Mouse (Mus musculus) Patski (cell line): ENCODE measurements around the gene Ubtd1. TPM values are rescaled to one million over a fixed set of nuclear protein-coding genes. Genes with fewer than 3 reads are reported as not detected.

ENCODE experiments used
- ATAC-seq: fragments of 100-300 bp; one replicate; pipeline ENCODE4 v1.8.0; 2021
- CTCF ChIA-PET: fragments of 350-600 bp; sonication (Branson Sonifier 250); formaldehyde crosslinking; loops from one replicate; lab custom pipeline; 2022; ENCODE audit warnings: inconsistent platforms; lab: Charles Lee
- POLR2A ChIA-PET: fragments of 350-600 bp; sonication (Branson Sonifier 250); formaldehyde crosslinking; loops from one replicate; lab custom pipeline; 2022; ENCODE audit warnings: antibody characterized with exemption, inconsistent platforms; lab: Charles Lee
- DNase-seq: peaks from one replicate; pipeline ENCODE4 v3.0.0-alpha.2; 2011; ENCODE audit warnings: low read depth, low spot score
- H3K27me3 ChIP-seq: fragments of 371-371 bp; one replicate; pipeline ENCODE4 v1.5.1; 2021
- CTCF ChIP-seq: fragments of 100-300 bp; IDR thresholded peaks from one replicate; pipeline ENCODE4 v1.5.1; 2021
- in situ Hi-C: fragments of 300-500 bp; cut with MboI; formaldehyde crosslinking; loops from 3 replicates; pipeline ENCODE4 v1.11.1; 2018; ENCODE audit warnings: low pct_unique_long_range_greater_than_20kb, mixed read lengths
- polyA plus RNA-seq: library from polyadenylated mRNA; unstranded; gene quantifications from one replicate; pipeline ENCODE4 v1.2.3, GENCODE M21; 2021

The Ubtd1 gene
- polyA plus RNA-seq, 1 experiment from 2014 or later, result 45.0 TPM

- CTCF ChIA-PET, result interaction anchor here (0.8 to 9.4 kb wide), 13 partner anchors 8 to 114 kb away, joined by 3 to 154 read pairs (median 4); partner anchors contain the start of genes 4933411K16Rik, Ankrd2 and Hoga1
- no peaks in the 10 kb centered on the region for H3K27me3 ChIP-seq
- TF ChIP-seq CTCF, result no peak
- in situ Hi-C loops, result no loop called here
- ATAC-seq, result no peak
- DNase-seq, result no peak
- POLR2A ChIA-PET, result interaction anchor here (1.1 to 1.6 kb wide), 3 partner anchors 13 to 31 kb away, joined by 3 to 4 read pairs (median 4); partner anchors contain the start of gene Pi4k2a
Measured at GRCm38 (mm10) chr19:42069241-42069525, 87.6 kb downstream of the Ubtd1 start.

- POLR2A ChIA-PET, result interaction anchor here (0.5 to 2.4 kb wide), 2 partner anchors 16 to 35 kb away, joined by 4 to 5 read pairs; no protein-coding TSS in a partner anchor
- CTCF ChIA-PET, result interaction anchor here (1.0 to 9.4 kb wide), 9 partner anchors 14 to 95 kb away, joined by 3 to 154 read pairs (median 23); partner anchors contain the start of genes Ankrd2, Hoga1 and Pi4k2a
- in situ Hi-C loops, result loop anchor here (5.0 kb wide), 1 partner anchor 39 kb away; no protein-coding TSS in a partner anchor
- no peak for DNase-seq
- no peak for ATAC-seq
- TF ChIP-seq CTCF, result no peak
- H3K27me3 ChIP-seq, result no peaks in the 10 kb centered on the region
Measured at GRCm38 (mm10) chr19:42071221-42071620, 89.7 kb downstream of the Ubtd1 start.

GRCm38 (mm10) chr19:42071886-42072608, 90.5 kb downstream of the Ubtd1 start:
- TF ChIP-seq CTCF, result no peak
- DNase-seq (no peak), ATAC-seq (peak; percentile 6)
- H3K27me3 ChIP-seq, result no peaks in the 10 kb centered on the region
- POLR2A ChIA-PET, result interaction anchor here (1.2 to 2.4 kb wide), 2 partner anchors 17 to 37 kb away, joined by 3 to 5 read pairs; no protein-coding TSS in a partner anchor
- in situ Hi-C loops, result loop anchor here (5.0 kb wide), 1 partner anchor 40 kb away; no protein-coding TSS in a partner anchor
- CTCF ChIA-PET, result interaction anchor here (0.6 to 9.4 kb wide), 16 partner anchors 8 to 102 kb away, joined by 3 to 154 read pairs (median 8); partner anchors contain the start of genes 4933411K16Rik, Ankrd2, Hoga1 and Morn4

- peak; percentile 88 for TF ChIP-seq CTCF
- ATAC-seq (peak; percentile 79), DNase-seq (peak; percentile 81)
- in situ Hi-C loops, result loop anchor here (5.0 kb wide), 1 partner anchor 41 kb away; no protein-coding TSS in a partner anchor
- POLR2A ChIA-PET, result interaction anchor here (1.2 to 2.4 kb wide), 2 partner anchors 18 to 38 kb away, joined by 3 to 5 read pairs; no protein-coding TSS in a partner anchor
- CTCF ChIA-PET, result interaction anchor here (0.6 to 9.4 kb wide), 14 partner anchors 8 to 103 kb away, joined by 3 to 154 read pairs (median 9); partner anchors contain the start of genes 4933411K16Rik, Ankrd2, Hoga1 and Morn4
- H3K27me3 ChIP-seq, result no peaks in the 10 kb centered on the region
Measured at GRCm38 (mm10) chr19:42072802-42073201, 91.2 kb downstream of the Ubtd1 start.

- POLR2A ChIA-PET, result interaction anchor here (2.0 kb wide), 1 partner anchor 40 kb away, joined by 8 read pairs; the partner anchor contains the start of gene Ankrd2
- CTCF ChIA-PET, result interaction anchor here (1.6 to 9.4 kb wide), 6 partner anchors 12 to 73 kb away, joined by 3 to 154 read pairs (median 8); partner anchors contain the start of genes Ankrd2, Hoga1 and Morn4
- no peak for TF ChIP-seq CTCF
- in situ Hi-C loops, result no loop called here
- DNase-seq (no peak), ATAC-seq (no peak)
- no peaks in the 10 kb centered on the region for H3K27me3 ChIP-seq
Measured at GRCm38 (mm10) chr19:42075051-42075450, 93.5 kb downstream of the Ubtd1 start.

GRCm38 (mm10) chr19:42075992-42076391, 94.4 kb downstream of the Ubtd1 start:
- DNase-seq, result no peak
- ChIA-PET POLR2A (interaction anchor here (0.6 to 2.0 kb wide), 2 partner anchors 33 to 41 kb away, joined by 3 to 8 read pairs; partner anchors contain the start of gene Ankrd2), CTCF (interaction anchor here (9.4 kb wide), 1 partner anchor 41 kb away, joined by 154 read pairs; the partner anchor contains the start of gene Ankrd2)
- H3K27me3 ChIP-seq, result no peaks in the 10 kb centered on the region
- no peak for TF ChIP-seq CTCF
- in situ Hi-C loops, result no loop called here
- no peak for ATAC-seq

GRCm38 (mm10) chr19:42078566-42078965, 97.0 kb downstream of the Ubtd1 start:
- in situ Hi-C loops, result no loop called here
- CTCF ChIA-PET, result interaction anchor here (2.3 to 3.7 kb wide), 4 partner anchors 8 to 84 kb away, joined by 5 to 21 read pairs (median 12); partner anchors contain the start of genes Ankrd2 and Pi4k2a
- ATAC-seq (no peak), DNase-seq (no peak)
- no peak for TF ChIP-seq CTCF
- no peaks in the 10 kb centered on the region for H3K27me3 ChIP-seq
- POLR2A ChIA-PET, result interaction anchor here (1.5 kb wide), 1 partner anchor 53 kb away, joined by 4 read pairs; no protein-coding TSS in a partner anchor

- TF ChIP-seq CTCF, result no peak
- in situ Hi-C loops, result no loop called here
- CTCF ChIA-PET, result interaction anchor here (2.3 to 3.7 kb wide), 4 partner anchors 9 to 85 kb away, joined by 5 to 21 read pairs (median 12); partner anchors contain the start of genes Ankrd2 and Pi4k2a
Measured at GRCm38 (mm10) chr19:42079006-42079405, 97.4 kb downstream of the Ubtd1 start.

GRCm38 (mm10) chr19:42079950-42080349, 98.4 kb downstream of the Ubtd1 start:
- TF ChIP-seq CTCF, result no peak
- DNase-seq, result no peak
- ATAC-seq, result peak; percentile 81
- ChIA-PET POLR2A (interaction anchor here (0.8 to 1.4 kb wide), 3 partner anchors 9 to 48 kb away, joined by 3 to 5 read pairs (median 4); partner anchors contain the start of gene Pi4k2a), CTCF (interaction anchor here (0.9 to 3.7 kb wide), 10 partner anchors 8 to 86 kb away, joined by 3 to 21 read pairs (median 4); partner anchors contain the start of genes Ankrd2, Hoga1 and Pi4k2a)
- in situ Hi-C loops, result no loop called here
- H3K27me3 ChIP-seq, result no peaks in the 10 kb centered on the region

More at GRCm38 (mm10) chr19:42079006-42079405, 97.4 kb downstream of the Ubtd1 start:
- POLR2A ChIA-PET, result interaction anchor here (0.8 to 1.5 kb wide), 3 partner anchors 11 to 53 kb away, joined by 3 to 5 read pairs (median 4); partner anchors contain the start of gene Pi4k2a
- DNase-seq (no peak), ATAC-seq (no peak)
- no peaks in the 10 kb centered on the region for H3K27me3 ChIP-seq
